Mouse (Mus musculus) G1E (cell line): Measurements from ENCODE around the gene Txnrd1. TPM values are rescaled to one million over a fixed set of nuclear protein-coding genes. Genes with fewer than 3 reads are reported as not detected.

Experiments used
- ATAC-seq: 2 replicates; pipeline ENCODE4 v1.8.0; 2016; ENCODE audit warnings: mild to moderate bottlenecking; ENCODE audit not compliant: insufficient number of reproducible peaks, poor library complexity, low FRiP score, severe bottlenecking; ENCODE audit errors: extremely low read depth
- DNase-seq: peaks from one replicate; pipeline ENCODE4 v3.0.0; 2012; ENCODE audit warnings: low spot score
- H3K27me3 ChIP-seq: 2 replicates; pipeline ENCODE4 v1.6.1; 2012; ENCODE audit warnings: mild to moderate bottlenecking, low read length, inconsistent platforms; ENCODE audit not compliant: insufficient read depth
- H3K36me3 ChIP-seq: replicated peaks from 2 replicates; pipeline ENCODE3; 2012; ENCODE audit warnings: mild to moderate bottlenecking, inconsistent platforms
- H3K4me1 ChIP-seq: 2 replicates; pipeline ENCODE4 v1.6.1; 2012; ENCODE audit warnings: low read depth, low read length, inconsistent platforms, mixed read lengths; ENCODE audit not compliant: insufficient read depth
- H3K4me3 ChIP-seq: 2 replicates; pipeline ENCODE4 v1.5.1; 2012; ENCODE audit warnings: low read depth, mild to moderate bottlenecking, inconsistent platforms, low read length, moderate library complexity, mixed read lengths
- H3K9me3 ChIP-seq: replicated peaks from 2 replicates; pipeline ENCODE4 v1.6.1; 2012; ENCODE audit warnings: inconsistent platforms
- CTCF ChIP-seq: IDR thresholded peaks from 2 replicates; pipeline ENCODE4 v1.5.1; 2012; ENCODE audit warnings: low read depth, low read length, inconsistent platforms, mixed read lengths
- GATA1 ChIP-seq: IDR thresholded peaks from 2 replicates; pipeline ENCODE4 v1.6.1; 2012; ENCODE audit warnings: borderline replicate concordance, low read length, inconsistent platforms, mixed read lengths
- GATA2 ChIP-seq: IDR thresholded peaks from 2 replicates; pipeline ENCODE4 v1.6.1; 2012; ENCODE audit warnings: low read depth, low read length, inconsistent platforms, borderline replicate concordance
- POLR2AphosphoS5 ChIP-seq: IDR thresholded peaks from 2 replicates; pipeline ENCODE4 v1.6.1; 2012; ENCODE audit warnings: low read depth, low read length, inconsistent platforms; ENCODE audit not compliant: insufficient replicate concordance
- TAL1 ChIP-seq: conservative IDR thresholded peaks from 2 replicates; pipeline ENCODE4 v1.6.1; 2012; ENCODE audit warnings: low read depth, low read length, inconsistent platforms, mixed read lengths
- polyA plus RNA-seq: library from polyadenylated mRNA; stranded (reverse); fragments of >175 nt; gene quantifications from 2 replicates; pipeline ENCODE4 v1.2.3, GENCODE M21; 2012
- total RNA-seq, 2 experiments: library from RNA; stranded (forward) in 1 of 2; stranded (reverse) in 1 of 2; fragments of 200-1000 nt in 1 of 2; fragments of >200 nt in 1 of 2; fragmentation: Nextera tagmentation in 1 of 2; gene quantifications; 2 replicates each; pipeline ENCODE4 v1.2.3; 2014 to 2017

Txnrd1 gene
- total and polyA plus RNA-seq, 3 experiments, result 73.1 to 88.7 (median 83.9) TPM

GRCm38 (mm10) chr10:82925624-82926023 is 91.9 kb downstream of the Txnrd1 start:
- H3K9me3 ChIP-seq, result no peaks in the 10 kb centered on the region
- DNase-seq, result no peak
- H3K27me3 ChIP-seq, result peaks cover 39% of the 10 kb centered on the region
- no peak overlapping the region for H3K4me3 ChIP-seq
- H3K36me3 ChIP-seq, result no peaks in the 10 kb centered on the region
- no peak for ATAC-seq
- peaks cover 6% of the 10 kb centered on the region; the same call in 1 of the 2 replicates for H3K4me1 ChIP-seq
- TF ChIP-seq GATA2 (no peak), TAL1 (no peak), CTCF (no peak), GATA1 (no peak), POLR2AphosphoS5 (no peak)

- DNase-seq, result no peak
- Histone ChIP-seq H3K4me1 (no peaks in the 10 kb centered on the region), H3K4me3 (no peak overlapping the region), H3K36me3 (no peaks in the 10 kb centered on the region), H3K9me3 (peaks cover 3% of the 10 kb centered on the region), H3K27me3 (peaks cover 43% of the 10 kb centered on the region)
- no peak for TF ChIP-seq POLR2AphosphoS5
- no peak for TF ChIP-seq TAL1
- no peak for TF ChIP-seq GATA1
- TF ChIP-seq CTCF, result no peak
- TF ChIP-seq GATA2, result no peak
- ATAC-seq, result no peak
Measured at GRCm38 (mm10) chr10:82935018-82935633, 101.4 kb downstream of the Txnrd1 start.

- TF ChIP-seq GATA1 (no peak), GATA2 (no peak), POLR2AphosphoS5 (no peak), TAL1 (no peak), CTCF (no peak)
- Histone ChIP-seq H3K9me3 (peaks cover 3% of the 10 kb centered on the region), H3K4me3 (no peak overlapping the region), H3K36me3 (no peaks in the 10 kb centered on the region), H3K4me1 (no peaks in the 10 kb centered on the region), H3K27me3 (peaks cover 41% of the 10 kb centered on the region)
- DNase-seq, result no peak
- no peak for ATAC-seq
Measured at GRCm38 (mm10) chr10:82935774-82936173, 102.0 kb downstream of the Txnrd1 start.

Other genes starting within 250 kb of the Txnrd1 start
- 4.1 and 10.5 TPM in 2 replicates for gene 1190007I07Rik, start 210.7 kb upstream of the Txnrd1 start, total RNA-seq (2014; fragmentation: Nextera tagmentation)
- gene 1190007I07Rik, start 210.7 kb upstream of the Txnrd1 start, total RNA-seq (2017), result 54.8 and 55.8 TPM in 2 replicates
- 58.5 and 59.5 TPM in 2 replicates for gene 1190007I07Rik, start 210.7 kb upstream of the Txnrd1 start, polyA plus RNA-seq
- 40.9 and 62.2 TPM in 2 replicates for gene Tdg, start 204.1 kb upstream of the Txnrd1 start, total RNA-seq (2014; fragmentation: Nextera tagmentation)
- gene Tdg, start 204.1 kb upstream of the Txnrd1 start, total RNA-seq (2017), result 15.7 and 18.8 TPM in 2 replicates
- gene Tdg, start 204.1 kb upstream of the Txnrd1 start, polyA plus RNA-seq, result 16.7 and 16.9 TPM in 2 replicates
- 0.29 TPM in 1 of 2 replicates, not detected in the other for gene Glt8d2, start 143.3 kb upstream of the Txnrd1 start, total RNA-seq (2014; fragmentation: Nextera tagmentation)
- 0.33 and 0.41 TPM in 2 replicates for gene Glt8d2, start 143.3 kb upstream of the Txnrd1 start, total RNA-seq (2017)
- not detected in 2 replicates for gene Glt8d2, start 143.3 kb upstream of the Txnrd1 start, polyA plus RNA-seq
- 42.0 and 48.3 TPM in 2 replicates for gene Hcfc2, start 137.8 kb upstream of the Txnrd1 start, total RNA-seq (2014; fragmentation: Nextera tagmentation)
- gene Hcfc2, start 137.8 kb upstream of the Txnrd1 start, total RNA-seq (2017), result 75.2 and 79.4 TPM in 2 replicates
- gene Hcfc2, start 137.8 kb upstream of the Txnrd1 start, polyA plus RNA-seq, result 3.6 and 4.4 TPM in 2 replicates
- gene Nfyb, start 69.8 kb upstream of the Txnrd1 start, total RNA-seq (2014; fragmentation: Nextera tagmentation), result 51.9 and 70.4 TPM in 2 replicates
- gene Nfyb, start 69.8 kb upstream of the Txnrd1 start, total RNA-seq (2017), result 76.8 and 87.4 TPM in 2 replicates
- gene Nfyb, start 69.8 kb upstream of the Txnrd1 start, polyA plus RNA-seq, result 26.1 and 33.9 TPM in 2 replicates
- 7.6 and 8.0 TPM in 2 replicates for gene Eid3, start 32.7 kb downstream of the Txnrd1 start, total RNA-seq (2014; fragmentation: Nextera tagmentation)
- gene Eid3, start 32.7 kb downstream of the Txnrd1 start, total RNA-seq (2017), result 3.3 and 4.5 TPM in 2 replicates
- 0.26 and 0.28 TPM in 2 replicates for gene Eid3, start 32.7 kb downstream of the Txnrd1 start, polyA plus RNA-seq
- gene Chst11, start 151.5 kb downstream of the Txnrd1 start, total RNA-seq (2014; fragmentation: Nextera tagmentation), result 38.2 and 44.7 TPM in 2 replicates
- gene Chst11, start 151.5 kb downstream of the Txnrd1 start, total RNA-seq (2017), result 41.5 and 44.6 TPM in 2 replicates
- 13.1 and 15.6 TPM in 2 replicates for gene Chst11, start 151.5 kb downstream of the Txnrd1 start, polyA plus RNA-seq